Mouse (Mus musculus): ENCODE results near the gene Pspn. TPM values are rescaled to one million over a fixed set of nuclear protein-coding genes. Genes with fewer than 3 reads are reported as not detected.

Pspn gene
- polyA plus RNA-seq, 2 experiments from 2014 or later, result not detected

- no peak for ATAC-seq
Observed at GRCm38 (mm10) chr17:56996506-56996905, 3.3 kb downstream of the Pspn start.

GRCm38 (mm10) chr17:56995046-56995445, 4.8 kb downstream of the Pspn start:
- no peak for ATAC-seq

GRCm38 (mm10) chr17:56990966-56991365, 8.9 kb downstream of the Pspn start:
- ATAC-seq, result no peak

DNA sequence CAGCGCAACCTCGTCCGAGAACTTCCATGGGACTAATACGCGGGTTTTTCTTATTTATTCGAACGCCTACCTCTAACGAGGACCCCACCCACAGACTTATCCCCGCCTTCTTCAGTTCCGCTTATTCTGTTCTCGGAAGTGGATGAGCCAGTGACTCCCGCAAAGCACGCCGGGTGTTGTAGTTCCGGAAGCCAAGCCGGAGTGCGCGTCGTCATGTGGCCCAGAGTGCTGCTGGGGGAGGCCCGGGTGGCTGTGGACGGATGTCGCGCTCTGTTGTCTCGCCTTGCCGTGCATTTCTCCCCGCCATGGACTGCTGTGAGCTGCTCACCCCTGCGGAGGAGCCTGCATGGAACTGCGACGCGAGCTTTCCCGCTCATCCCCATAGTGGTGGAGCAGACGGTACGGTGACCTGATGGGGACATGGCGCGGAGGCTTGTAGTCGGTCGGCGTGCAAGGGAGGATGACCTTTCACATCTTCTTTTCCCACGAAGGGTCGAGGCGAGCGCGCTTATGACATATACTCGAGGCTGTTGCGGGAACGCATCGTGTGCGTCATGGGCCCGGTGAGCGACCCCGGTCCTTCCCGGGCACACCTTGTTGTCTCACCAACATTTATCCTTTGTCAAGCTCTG, 9.6 kb downstream of the Pspn start, which contains the start of gene Clpp:
TSS of gene Clpp (plus strand) at position 191 of the 632 bp plus-strand sequence.
- peak; percentile 99 for ATAC-seq

- peak; percentile 67 for ATAC-seq
Observed at GRCm38 (mm10) chr17:56989467-56990114, 10.2 kb downstream of the Pspn start.

DNA sequence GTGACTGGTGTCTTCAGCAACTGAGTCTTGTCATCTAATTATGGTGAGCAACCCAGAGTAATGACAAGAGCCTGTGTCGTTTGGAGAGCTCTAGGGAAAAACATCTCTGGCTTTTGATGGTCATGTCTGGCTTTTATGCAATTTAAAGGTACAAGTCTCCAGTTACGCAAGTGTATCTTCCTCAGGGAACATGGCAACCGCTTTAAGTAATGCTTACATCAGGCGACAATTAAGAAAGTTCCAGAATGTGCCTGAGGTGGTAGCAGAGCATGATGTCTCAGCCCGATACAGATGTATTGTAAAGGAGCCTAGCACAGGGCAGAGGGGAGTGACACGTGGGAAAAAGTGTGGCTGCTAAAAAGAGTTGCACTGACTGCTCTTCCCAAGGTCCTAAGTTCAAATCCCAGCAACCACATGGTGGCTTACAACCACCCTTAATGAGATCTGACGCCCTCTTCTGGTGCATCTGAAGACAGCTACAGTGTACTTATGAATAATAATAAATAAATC, 10.8 kb downstream of the Pspn start:
- ATAC-seq, result no peak

GRCm38 (mm10) chr17:56988441-56988840, 11.4 kb downstream of the Pspn start:
- ATAC-seq, result no peak

- no peak for ATAC-seq
Observed at GRCm38 (mm10) chr17:56986105-56986805, 13.6 kb downstream of the Pspn start.

DNA sequence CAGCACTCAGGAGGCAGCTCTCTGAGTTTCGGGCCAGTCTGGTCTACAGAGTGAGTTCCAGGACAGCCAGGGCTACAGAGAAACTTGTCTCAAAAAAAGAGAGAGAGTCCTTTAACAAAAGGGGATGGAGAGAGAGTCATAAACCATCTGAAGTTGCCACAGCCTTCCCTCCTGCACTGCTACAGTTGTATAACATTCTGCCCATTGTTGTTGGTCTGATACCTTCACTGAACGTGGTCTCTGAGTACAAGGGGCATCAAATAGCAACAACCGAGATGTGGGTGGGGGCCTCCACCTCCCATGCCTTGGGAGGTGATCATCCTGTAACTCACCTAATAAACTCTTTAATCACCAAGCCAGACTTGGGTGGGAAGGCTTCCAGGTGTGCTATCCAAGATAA, 14.2 kb downstream of the Pspn start:
- no peak for ATAC-seq

- no peak for ATAC-seq
Observed at GRCm38 (mm10) chr17:56984886-56985285, 14.9 kb downstream of the Pspn start.

DNA sequence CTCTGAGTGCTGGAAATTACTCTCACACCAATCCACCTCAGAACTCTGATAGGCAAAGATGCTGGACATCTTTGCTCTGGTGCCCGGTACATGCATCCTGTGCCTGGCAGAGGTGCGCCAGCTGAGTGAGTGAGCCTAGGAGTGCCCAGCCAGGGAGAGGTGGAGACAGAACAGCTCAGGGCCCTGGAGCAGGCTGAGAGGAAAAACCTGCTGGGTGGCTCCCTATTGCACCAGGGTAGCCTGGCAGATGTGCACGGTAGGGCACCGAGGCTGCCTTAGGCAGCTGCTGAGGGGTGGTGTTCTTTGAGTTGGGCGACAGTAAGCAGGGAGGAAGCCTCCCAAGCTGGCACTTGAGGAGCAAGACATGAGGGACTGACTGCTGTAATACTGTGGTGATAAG, 17.8 kb downstream of the Pspn start, which contains the start of gene Acer1:
TSS of gene Acer1 (minus strand) at position 114 of the 400 bp plus-strand sequence.
- ATAC-seq, result no peak

DNA sequence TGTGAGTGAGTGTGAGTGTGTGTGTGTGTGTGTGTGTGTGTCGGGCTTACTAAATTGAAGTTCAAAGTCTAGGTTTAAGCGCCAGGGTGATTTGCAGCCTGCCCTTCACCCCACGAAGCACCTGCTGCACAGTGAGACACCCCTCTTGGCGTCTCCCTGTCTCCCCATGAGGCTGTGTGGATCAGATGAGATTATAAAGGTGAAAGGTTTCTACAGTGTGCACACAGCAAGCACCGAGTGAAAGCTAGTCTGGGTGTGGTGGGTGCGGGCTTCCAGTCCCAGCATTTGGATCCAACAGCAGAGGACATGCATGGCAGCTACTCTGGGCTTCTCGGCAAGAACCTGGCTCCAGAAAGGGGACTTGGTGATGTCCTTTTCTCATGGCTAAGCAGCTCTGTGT, 18.8 kb downstream of the Pspn start:
- no peak for ATAC-seq

DNA sequence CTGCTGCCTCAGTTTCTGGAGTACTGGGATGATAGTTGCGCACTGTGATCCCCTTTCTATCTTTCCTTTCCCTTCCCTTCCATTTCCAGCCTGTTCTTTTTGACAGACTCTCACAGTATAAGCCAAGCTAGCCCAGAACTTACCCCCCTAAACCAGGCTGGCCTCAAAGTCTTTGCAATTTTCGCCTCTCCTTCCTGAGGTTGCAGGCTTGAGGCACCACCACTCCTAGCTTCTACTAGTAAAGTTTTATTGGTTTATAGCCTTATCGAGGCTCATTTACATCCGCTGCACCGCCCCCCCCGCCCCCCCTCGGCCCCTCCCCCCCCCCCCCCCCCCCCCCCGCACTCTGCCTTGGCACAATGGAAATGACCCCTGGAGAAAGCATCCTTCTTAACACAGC, 20.3 kb downstream of the Pspn start:
- ATAC-seq, result no peak

GRCm38 (mm10) chr17:56976531-56977390, 23.1 kb downstream of the Pspn start:
- no peak for ATAC-seq

DNA sequence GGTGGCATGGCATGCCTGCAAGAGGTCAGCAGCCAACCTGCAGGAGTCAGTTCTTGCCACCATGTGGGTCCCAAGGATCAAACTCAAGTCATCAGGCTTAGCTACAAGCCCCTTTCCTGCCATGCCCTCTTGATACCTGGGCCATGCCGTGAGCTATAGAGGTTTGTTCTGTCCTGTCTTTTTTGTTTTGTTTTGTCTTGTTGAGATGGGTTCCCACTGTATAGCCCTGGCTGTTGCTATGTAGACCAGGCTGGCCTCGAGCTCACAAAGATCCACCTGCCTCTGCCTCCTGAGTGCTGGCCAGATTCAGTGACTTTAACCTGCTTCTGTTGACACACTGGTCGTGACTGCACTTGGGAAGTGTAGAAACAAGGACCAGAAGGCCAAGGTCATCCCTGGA, 24.4 kb downstream of the Pspn start:
- ATAC-seq, result no peak

- no peak for ATAC-seq
Observed at GRCm38 (mm10) chr17:56974708-56975240, 25.0 kb downstream of the Pspn start.

- no peak for ATAC-seq
Observed at GRCm38 (mm10) chr17:56973956-56974707, 25.7 kb downstream of the Pspn start.

GRCm38 (mm10) chr17:56970081-56970480, 29.7 kb downstream of the Pspn start:
- ATAC-seq, result no peak

DNA sequence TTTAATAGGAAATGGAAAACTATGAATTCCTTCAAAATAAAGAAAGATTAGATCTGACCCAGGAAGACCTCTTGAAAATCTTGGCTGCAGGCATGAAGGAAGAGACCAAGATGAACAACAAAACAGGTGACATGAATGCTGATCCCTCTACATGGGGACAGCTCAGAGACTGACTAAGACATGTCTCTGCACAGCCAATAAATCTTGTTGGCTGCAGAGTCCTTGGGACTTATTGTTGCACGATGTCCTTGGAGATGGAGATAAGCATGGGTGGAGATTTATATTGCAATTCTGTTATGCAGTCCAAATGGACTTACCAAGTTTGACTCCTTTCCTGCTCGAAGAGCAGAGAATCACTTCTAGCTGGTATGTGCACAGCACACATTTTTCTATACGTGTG, 30.5 kb downstream of the Pspn start:
- ATAC-seq, result no peak

GRCm38 (mm10) chr17:56963646-56964045, 36.2 kb downstream of the Pspn start:
- no peak for ATAC-seq

- no peak for ATAC-seq
Observed at GRCm38 (mm10) chr17:56962642-56963405, 37.0 kb downstream of the Pspn start.

Measured in activated CD4-positive, CD25-positive, alpha-beta regulatory T cell, adult 4 months (primary cell).